ENCODE assay signal across 12 mouse cellular contexts in genomic region chr12:40198427-40198826, GRCm38 (mm10). TPM values are rescaled to one million over a fixed set of nuclear protein-coding genes. Genes with fewer than 3 reads are reported as not detected.
DNase-seq lines count a peak whose midpoint lies in the region; ATAC-seq and TF ChIP-seq lines count a peak whose summit lies in the region.
"Had no signal": no experiment of that assay in that cellular context is flagged by ENCODE, and none has a peak within 500 bp of the region (broad histone marks: within the 10 kb centered on the region; RNA-seq: fewer than 3 reads in every experiment).

No protein-coding gene starts in this region.

- no peaks in the 10 kb centered on the region for H3K9me3 ChIP-seq in hindbrain, embryonic 12.5 days (replicated peaks)
- H3K9me3 ChIP-seq: hindbrain, embryonic 15.5 days; liver, embryonic 13.5 days; neural tube, embryonic 13.5 days had no signal

- H3K36me3 ChIP-seq in spleen, adult 2 months (ENCODE audit: control insufficient read depth, insufficient read depth, low read length), result peaks cover 4% of the 10 kb centered on the region
- peaks cover 15% of the 10 kb centered on the region; the same call in 1 of the 2 replicates for H3K36me3 ChIP-seq in hindbrain, embryonic 12.5 days

- no peaks in the 10 kb centered on the region for H3K27me3 ChIP-seq in spleen, adult 2 months (ENCODE audit: control insufficient read depth, insufficient read depth, low read length)
- H3K27me3 ChIP-seq in hindbrain, embryonic 12.5 days, result no peaks in the 10 kb centered on the region
- H3K27me3 ChIP-seq: hindbrain, embryonic 15.5 days; liver, embryonic 13.5 days; neural tube, embryonic 13.5 days had no signal

- TF ChIP-seq CTCF in spleen, adult 2 months (IDR thresholded peaks at IDR 0.05; ENCODE audit: extremely low read depth, insufficient read depth, insufficient read length, insufficient replicate concordance), result no peak

- no peaks in the 10 kb centered on the region for H3K4me1 ChIP-seq in spleen, adult 2 months (ENCODE audit: control insufficient read depth, insufficient read depth, insufficient read length)
- no peaks in the 10 kb centered on the region for H3K4me1 ChIP-seq in hindbrain, embryonic 12.5 days
- H3K4me1 ChIP-seq: hindbrain, embryonic 15.5 days; liver, embryonic 13.5 days; neural tube, embryonic 13.5 days had no signal

- H3K27ac ChIP-seq in spleen, adult 2 months (ENCODE audit: insufficient read depth, low read length), result no peak overlapping the region
- no peak overlapping the region for H3K27ac ChIP-seq in hindbrain, embryonic 12.5 days
- H3K27ac ChIP-seq: hindbrain, embryonic 15.5 days; kidney, postnatal 0 days; liver, embryonic 13.5 days; neural tube, embryonic 13.5 days had no signal

- H3K4me2 ChIP-seq in hindbrain, embryonic 12.5 days (replicated peaks), result no peak overlapping the region
- H3K4me2 ChIP-seq: hindbrain, embryonic 15.5 days; liver, embryonic 13.5 days; neural tube, embryonic 13.5 days had no signal

- ATAC-seq in hindbrain, embryonic 12.5 days (ENCODE audit: low FRiP score), result no peak

- no peak for TF ChIP-seq POLR2A in spleen, adult 2 months (IDR thresholded peaks at IDR 0.05; ENCODE audit: low read depth, low read length)

- no peak for DNase-seq in spleen, adult 2 months (ENCODE audit: low read depth in 1 of 2, low spot score in 2 of 2)
- DNase-seq in spleen, postnatal 4 days (ENCODE audit: low spot score in 2 of 2), result no peak
- peak; percentile 36 for DNase-seq in heart, adult 8-10 months (ENCODE audit: low spot score)
- peak; percentile 55 for DNase-seq in induced T-regulatory cell, adult 2 months (ENCODE audit: low read depth)
- peak; percentile 67 to 83 for DNase-seq in thymus, postnatal 36 days
- no peak for DNase-seq in kidney, postnatal 25 days
- no peak for DNase-seq in cerebellum, adult 9-10 months
- DNase-seq: liver, embryonic 13.5 days had no signal

- peak overlapping the region; percentile 6; the same call in 1 of the 2 replicates for H3K4me3 ChIP-seq in spleen, adult 2 months (ENCODE audit: extremely low read depth, insufficient read depth, insufficient read length)
- no peak overlapping the region for H3K4me3 ChIP-seq in hindbrain, embryonic 12.5 days
- H3K4me3 ChIP-seq: hindbrain, embryonic 15.5 days; liver, embryonic 13.5 days; neural tube, embryonic 13.5 days had no signal

- WGBS in spleen, adult 2 months, result 36% methylated on average over 9 of the region's 9 CpGs
- 81% methylated on average over 9 of the region's 9 CpGs for WGBS in hindbrain, embryonic 12.5 days

- H3K9ac ChIP-seq in hindbrain, embryonic 12.5 days, result no peak overlapping the region
- H3K9ac ChIP-seq: hindbrain, embryonic 15.5 days; liver, embryonic 13.5 days; neural tube, embryonic 13.5 days had no signal

RNA-seq across cellular contexts. Expression of gene Lsmem1, which starts 0.9 kb away (rescaled TPM):
- polyA plus RNA-seq in spleen, adult 2 months (2012; rRNA removed), result 0.09 and 0.14 TPM in 2 replicates
- total RNA-seq in heart, adult 8-10 months (2022), result 10 to 100 TPM; 54.6 to 69.7 (median 59.4) TPM
- 0.31 TPM in 1 of 2 replicates, not detected in the other for polyA plus RNA-seq in hindbrain, embryonic 12.5 days (2016; fragmentation: Nextera tagmentation; extraction: Ambion mirVana)

RNA-seq across cellular contexts. Expression of gene Ifrd1, which starts 49.9 kb away (rescaled TPM):
- polyA plus RNA-seq in spleen, adult 2 months (2012; rRNA removed), result 8.2 and 16.8 TPM in 2 replicates
- 10 to 100 TPM; 69.0 to 89.2 (median 83.0) TPM for total RNA-seq in heart, adult 8-10 months (2022)
- 150 and 155 TPM in 2 replicates for polyA plus RNA-seq in hindbrain, embryonic 12.5 days (2016; fragmentation: Nextera tagmentation; extraction: Ambion mirVana)

Comparison
In these comparisons a context has a peak if more than half of its experiments do, and no peak if none do; other contexts are left out.
1. DNase-seq: peak in heart, adult 8-10 months (single experiment), induced T-regulatory cell, adult 2 months (single experiment) and thymus, postnatal 36 days (2 of 2); none in spleen, adult 2 months (0 of 2), spleen, postnatal 4 days (0 of 2), kidney, postnatal 25 days (0 of 2) and cerebellum, adult 9-10 months (single experiment).